Mouse (Mus musculus): ENCODE data around the gene Mkln1.

DNA sequence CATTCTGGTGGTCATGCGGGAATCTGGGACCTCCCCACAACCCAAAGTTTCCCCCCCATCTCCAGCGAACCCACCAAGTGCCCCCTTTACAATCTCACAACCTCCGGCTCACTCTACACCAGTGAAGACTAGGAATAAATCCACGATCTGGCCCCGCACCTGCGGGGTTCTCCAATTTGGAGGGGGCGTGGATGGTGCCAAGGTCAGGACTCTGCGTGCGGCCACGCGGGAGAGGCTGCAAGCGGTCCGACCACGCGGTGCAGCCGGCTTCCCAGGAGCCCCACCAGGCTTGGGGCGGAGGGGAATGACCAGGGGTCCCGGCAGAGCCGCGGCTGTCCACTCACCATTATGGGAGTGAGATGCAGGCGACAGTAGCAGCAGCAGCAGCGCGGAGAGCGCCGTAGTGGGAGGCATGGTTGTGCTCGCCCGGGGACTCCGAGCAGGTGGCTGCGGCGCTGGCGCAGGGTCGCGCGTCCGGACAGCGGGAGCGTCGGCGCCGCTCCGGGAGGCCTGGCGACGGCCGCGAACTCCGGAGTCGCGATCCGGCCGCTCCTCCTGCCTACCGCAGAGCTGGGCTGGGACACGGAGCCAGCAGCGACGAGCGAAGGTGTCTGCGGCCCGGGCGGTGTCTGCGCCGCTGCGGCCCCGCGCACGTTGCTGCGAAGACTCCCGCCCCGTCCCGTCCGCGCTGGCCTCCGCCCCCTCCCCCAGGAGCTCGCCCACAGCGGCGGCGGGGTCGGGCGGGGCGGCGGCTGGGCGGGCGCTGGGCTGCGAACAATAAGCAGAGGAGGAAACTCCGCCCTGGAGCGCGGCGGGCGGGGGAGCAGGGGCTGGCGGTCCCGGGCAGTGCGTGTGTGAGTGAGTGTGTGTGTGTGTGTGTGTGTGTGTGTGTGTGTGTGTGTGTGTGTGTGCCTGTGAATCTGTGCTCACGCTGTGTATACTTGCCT, 165.0 kb downstream of the Mkln1 start, which contains the start of gene Podxl:
- TF ChIP-seq POLR2A (IDR thresholded peaks at IDR 0.05; ENCODE audit: control insufficient read depth, low read depth, low read length) (no peak), CTCF (IDR thresholded peaks at IDR 0.05; ENCODE audit: control insufficient read depth, insufficient read depth, insufficient replicate concordance, low read depth, low read length) (no peak)

All from testis, adult 2 months (tissue).